Mouse (Mus musculus): Measurements from ENCODE around the gene Nutf2. TPM values are rescaled to one million over a fixed set of nuclear protein-coding genes. Genes with fewer than 3 reads are reported as not detected.

The Nutf2 gene
- polyA plus RNA-seq (2012; rRNA removed): 34.5 and 61.6 TPM in 2 replicates

DNA sequence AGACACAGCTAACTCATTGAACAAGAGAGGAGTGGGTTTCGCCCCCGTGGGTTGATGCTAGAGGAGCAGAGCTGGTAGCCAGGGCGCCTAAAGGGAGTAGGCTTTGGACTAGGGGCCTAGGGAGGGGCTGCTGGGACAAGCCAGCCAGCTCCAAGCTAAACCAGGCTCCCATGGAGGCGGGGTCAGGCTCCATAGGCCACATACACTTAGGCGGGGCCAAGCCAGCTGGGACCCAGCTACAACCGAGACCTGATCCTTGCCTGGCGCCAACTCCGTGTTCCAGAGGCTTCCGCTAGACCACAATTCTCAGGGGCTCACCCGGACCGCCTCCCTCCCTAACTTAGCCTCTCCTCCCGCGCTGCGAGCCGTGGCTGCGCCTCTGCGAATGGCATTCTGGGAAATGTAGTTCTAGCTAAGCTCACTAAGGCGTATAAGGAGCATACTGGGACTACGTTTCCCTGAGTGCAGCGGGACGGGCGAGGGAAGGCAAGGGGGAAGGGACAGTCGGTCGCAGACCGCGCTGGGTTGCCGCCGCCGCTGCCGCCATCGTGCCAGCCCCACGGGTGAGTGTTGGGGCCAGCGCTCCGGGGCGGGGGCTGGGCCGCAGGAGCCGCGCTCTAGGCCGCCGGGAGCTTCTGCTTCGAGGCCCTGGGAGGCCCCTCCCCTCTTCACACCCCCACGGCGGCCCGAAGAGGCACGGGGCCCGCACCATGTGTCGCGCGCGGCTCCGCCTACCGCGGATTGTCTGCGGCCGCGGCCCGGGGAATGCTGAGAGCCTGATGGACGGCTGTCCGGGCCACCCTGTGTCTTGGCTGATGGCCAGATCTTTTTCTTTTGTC, at the start of gene Nutf2:
Gene Nutf2 (plus strand): TSS at position 438 of the 839 bp plus-strand sequence.
- H3K4me1 ChIP-seq (ENCODE audit: control insufficient read depth, insufficient read depth, low read length): peaks cover 18% of the 10 kb centered on the region; the same call in 1 of the 2 replicates
- no peaks in the 10 kb centered on the region for H3K27me3 ChIP-seq (replicated peaks; ENCODE audit: control insufficient read depth, insufficient read depth, low read length)
- peak; percentile 20 for TF ChIP-seq POLR2A (IDR thresholded peaks at IDR 0.05; ENCODE audit: low read depth, low read length)
- 0 out of 2 replicates have a peak, but pooled peaks have one; percentile 11 for TF ChIP-seq CTCF (conservative IDR thresholded peaks at IDR 0.05; ENCODE audit: insufficient read depth, insufficient read length, low read depth, low read length)
- H3K4me3 ChIP-seq (ENCODE audit: insufficient read depth, low read depth, low read length): peak within 1 kb of the TSS; percentile 98
- peak; percentile 99 for DNase-seq
- H3K36me3 ChIP-seq (ENCODE audit: control insufficient read depth, insufficient read depth, low read length): no peaks in the 10 kb centered on the region
- H3K27ac ChIP-seq (ENCODE audit: insufficient read depth, low read depth, low read length): peak within 1 kb of the TSS; percentile 62
- WGBS: under 1% methylated on average over 59 of the region's 59 CpGs

- Histone ChIP-seq H3K27me3 (replicated peaks; ENCODE audit: control insufficient read depth, insufficient read depth, low read length) (no peaks in the 10 kb centered on the region), H3K27ac (ENCODE audit: insufficient read depth, low read depth, low read length) (peak overlapping the region; percentile 15; the same call in 1 of the 2 replicates), H3K4me3 (ENCODE audit: insufficient read depth, low read depth, low read length) (no peak overlapping the region), H3K4me1 (ENCODE audit: control insufficient read depth, insufficient read depth, low read length) (peaks cover 37% of the 10 kb centered on the region), H3K36me3 (ENCODE audit: control insufficient read depth, insufficient read depth, low read length) (no peaks in the 10 kb centered on the region)
- TF ChIP-seq CTCF (conservative IDR thresholded peaks at IDR 0.05; ENCODE audit: insufficient read depth, insufficient read length, low read depth, low read length) (no peak), POLR2A (IDR thresholded peaks at IDR 0.05; ENCODE audit: low read depth, low read length) (no peak)
- 68% methylated on average over 10 of the region's 10 CpGs for WGBS
- DNase-seq: no peak
These were observed 49.3 kb upstream of the Nutf2 start for GRCm38 (mm10) chr8:105811061-105811460.

GRCm38 (mm10) chr8:105811543-105811942, 48.8 kb upstream of the Nutf2 start:
- WGBS: 56% methylated on average over 3 of the region's 3 CpGs
- peaks cover 37% of the 10 kb centered on the region for H3K4me1 ChIP-seq (ENCODE audit: control insufficient read depth, insufficient read depth, low read length)
- H3K27me3 ChIP-seq (replicated peaks; ENCODE audit: control insufficient read depth, insufficient read depth, low read length): no peaks in the 10 kb centered on the region
- H3K27ac ChIP-seq (ENCODE audit: insufficient read depth, low read depth, low read length): 0 out of 2 replicates have a peak overlapping the region, but pooled peaks have one; percentile 12
- TF ChIP-seq CTCF (conservative IDR thresholded peaks at IDR 0.05; ENCODE audit: insufficient read depth, insufficient read length, low read depth, low read length) (no peak), POLR2A (IDR thresholded peaks at IDR 0.05; ENCODE audit: low read depth, low read length) (no peak)
- H3K4me3 ChIP-seq (ENCODE audit: insufficient read depth, low read depth, low read length): no peak overlapping the region
- no peak for DNase-seq
- H3K36me3 ChIP-seq (ENCODE audit: control insufficient read depth, insufficient read depth, low read length): no peaks in the 10 kb centered on the region

DNA sequence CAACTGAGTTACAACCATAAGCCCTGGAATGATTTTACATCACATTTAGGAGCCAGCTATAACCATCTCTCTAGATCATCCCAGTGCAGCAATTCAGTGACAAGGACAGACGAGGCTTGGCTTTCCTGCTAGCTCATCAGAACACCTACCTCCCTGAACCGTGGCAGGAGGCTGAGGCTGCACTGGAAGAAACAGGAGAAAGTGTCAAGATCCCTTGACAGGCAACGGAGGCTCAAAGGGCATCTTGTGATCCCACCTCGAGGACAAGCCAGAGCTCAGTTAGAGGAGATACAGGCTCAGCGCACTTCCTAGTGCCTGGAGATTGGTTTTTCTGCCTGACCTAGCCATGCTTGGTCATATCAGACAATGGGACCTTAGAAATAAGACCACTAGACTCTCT, 47.9 kb upstream of the Nutf2 start:
- no peak for TF ChIP-seq CTCF (conservative IDR thresholded peaks at IDR 0.05; ENCODE audit: insufficient read depth, insufficient read length, low read depth, low read length)
- no peak for TF ChIP-seq POLR2A (IDR thresholded peaks at IDR 0.05; ENCODE audit: low read depth, low read length)
- peaks cover 34% of the 10 kb centered on the region for H3K4me1 ChIP-seq (ENCODE audit: control insufficient read depth, insufficient read depth, low read length)
- H3K4me3 ChIP-seq (ENCODE audit: insufficient read depth, low read depth, low read length): no peak overlapping the region
- no peaks in the 10 kb centered on the region for H3K27me3 ChIP-seq (replicated peaks; ENCODE audit: control insufficient read depth, insufficient read depth, low read length)
- DNase-seq: peak; percentile 36
- H3K36me3 ChIP-seq (ENCODE audit: control insufficient read depth, insufficient read depth, low read length): no peaks in the 10 kb centered on the region
- no peak overlapping the region for H3K27ac ChIP-seq (ENCODE audit: insufficient read depth, low read depth, low read length)
- WGBS: 56% methylated on average over 5 of the region's 5 CpGs

DNA sequence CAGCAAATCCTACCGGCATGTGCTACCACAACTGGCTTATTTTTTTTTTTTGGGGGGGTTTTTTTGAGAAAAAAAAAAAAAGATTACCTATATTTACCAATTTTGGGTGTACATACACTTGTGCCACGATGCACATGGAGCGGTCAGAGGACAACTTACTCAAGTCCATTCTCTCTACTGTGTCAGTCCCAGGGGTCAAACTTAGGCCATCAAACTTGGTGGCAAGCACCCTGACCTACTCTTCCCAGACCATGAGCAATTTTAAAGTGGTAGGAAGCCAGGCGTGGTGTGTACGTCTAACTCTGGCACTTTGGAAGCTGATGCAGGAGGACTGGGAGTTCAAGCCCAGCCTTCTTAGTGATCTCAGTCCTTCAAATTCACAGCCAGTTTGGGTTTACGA, 47.1 kb upstream of the Nutf2 start:
- TF ChIP-seq POLR2A (IDR thresholded peaks at IDR 0.05; ENCODE audit: low read depth, low read length) (no peak), CTCF (conservative IDR thresholded peaks at IDR 0.05; ENCODE audit: insufficient read depth, insufficient read length, low read depth, low read length) (no peak)
- WGBS: 91% methylated on average over 6 of the region's 6 CpGs
- no peak overlapping the region for H3K4me3 ChIP-seq (ENCODE audit: insufficient read depth, low read depth, low read length)
- no peaks in the 10 kb centered on the region for H3K36me3 ChIP-seq (ENCODE audit: control insufficient read depth, insufficient read depth, low read length)
- peaks cover 29% of the 10 kb centered on the region for H3K4me1 ChIP-seq (ENCODE audit: control insufficient read depth, insufficient read depth, low read length)
- DNase-seq: no peak
- no peaks in the 10 kb centered on the region for H3K27me3 ChIP-seq (replicated peaks; ENCODE audit: control insufficient read depth, insufficient read depth, low read length)
- H3K27ac ChIP-seq (ENCODE audit: insufficient read depth, low read depth, low read length): no peak overlapping the region

GRCm38 (mm10) chr8:105819659-105820058, 40.7 kb upstream of the Nutf2 start:
- no peak for DNase-seq
- no peaks in the 10 kb centered on the region for H3K4me1 ChIP-seq (ENCODE audit: control insufficient read depth, insufficient read depth, low read length)
- no peak for TF ChIP-seq POLR2A (IDR thresholded peaks at IDR 0.05; ENCODE audit: low read depth, low read length)
- no peak for TF ChIP-seq CTCF (conservative IDR thresholded peaks at IDR 0.05; ENCODE audit: insufficient read depth, insufficient read length, low read depth, low read length)
- no peak overlapping the region for H3K4me3 ChIP-seq (ENCODE audit: insufficient read depth, low read depth, low read length)
- H3K27me3 ChIP-seq (replicated peaks; ENCODE audit: control insufficient read depth, insufficient read depth, low read length): no peaks in the 10 kb centered on the region
- 83% methylated on average over 3 of the region's 3 CpGs for WGBS
- H3K27ac ChIP-seq (ENCODE audit: insufficient read depth, low read depth, low read length): no peak overlapping the region
- H3K36me3 ChIP-seq (ENCODE audit: control insufficient read depth, insufficient read depth, low read length): no peaks in the 10 kb centered on the region

GRCm38 (mm10) chr8:105820925-105821324, 39.5 kb upstream of the Nutf2 start:
- DNase-seq: no peak
- WGBS: 96% methylated on average over 1 of the region's 1 CpGs
- Histone ChIP-seq H3K36me3 (ENCODE audit: control insufficient read depth, insufficient read depth, low read length) (no peaks in the 10 kb centered on the region), H3K4me3 (ENCODE audit: insufficient read depth, low read depth, low read length) (no peak overlapping the region), H3K27me3 (replicated peaks; ENCODE audit: control insufficient read depth, insufficient read depth, low read length) (no peaks in the 10 kb centered on the region), H3K4me1 (ENCODE audit: control insufficient read depth, insufficient read depth, low read length) (peaks cover 5% of the 10 kb centered on the region; the same call in 1 of the 2 replicates), H3K27ac (ENCODE audit: insufficient read depth, low read depth, low read length) (no peak overlapping the region)
- TF ChIP-seq CTCF (conservative IDR thresholded peaks at IDR 0.05; ENCODE audit: insufficient read depth, insufficient read length, low read depth, low read length) (no peak), POLR2A (IDR thresholded peaks at IDR 0.05; ENCODE audit: low read depth, low read length) (no peak)
